Mouse (Mus musculus): ENCODE results near the gene Ssh2.
"Not testable (repeated sequence)": the region's sequence is repeated elsewhere in the genome, so short reads cannot be mapped to it uniquely, and the experiment has no call there.

Ssh2 gene

DNA sequence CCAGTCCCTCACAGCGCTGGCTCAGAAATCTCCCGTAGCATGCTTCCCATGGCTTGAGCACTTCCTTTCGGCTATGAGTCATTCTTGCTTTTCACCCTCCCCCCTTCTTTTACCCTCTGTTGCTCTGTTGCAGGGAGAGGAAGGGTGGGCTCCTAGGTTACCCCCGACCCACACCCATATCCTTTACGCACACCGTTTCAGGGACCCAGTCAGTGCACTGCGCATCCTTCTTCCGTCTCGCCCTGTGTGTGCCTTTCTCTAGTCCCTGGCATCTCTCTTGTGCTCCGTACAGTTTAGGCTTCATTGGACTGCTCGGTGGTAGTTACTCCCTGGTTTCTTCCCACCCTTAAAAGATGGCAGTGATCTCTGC lies 659 bp downstream of the Ssh2 start:
- DNase-seq (ENCODE audit: extremely low read depth, insufficient read length, low spot score), result no peak

GRCm38 (mm10) chr11:77230765-77231164 lies 14.7 kb downstream of the Ssh2 start:
- DNase-seq (ENCODE audit: extremely low read depth, insufficient read length, low spot score), result no peak

DNA sequence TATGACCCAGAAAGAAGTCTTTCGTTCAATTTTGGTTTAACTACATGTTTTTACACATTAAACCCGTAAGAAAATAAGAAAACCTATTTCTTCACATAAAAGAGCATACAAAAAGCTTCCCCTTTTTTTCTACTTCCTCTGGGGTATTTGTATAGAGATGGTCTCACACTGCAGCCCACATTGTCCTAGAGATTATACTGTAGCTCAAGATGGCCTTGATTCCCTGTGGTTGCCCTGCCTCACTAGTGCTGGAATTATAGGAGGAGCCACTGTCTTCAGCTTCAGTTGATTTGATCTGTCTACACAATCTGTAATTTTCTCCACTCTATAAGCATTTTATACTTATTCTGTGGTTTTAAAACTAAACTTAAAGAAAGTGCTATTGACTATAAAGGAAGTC lies 15.4 kb downstream of the Ssh2 start:
- no peak for DNase-seq (ENCODE audit: extremely low read depth, insufficient read length, low spot score)

GRCm38 (mm10) chr11:77235267-77235666 lies 19.2 kb downstream of the Ssh2 start:
- DNase-seq (ENCODE audit: extremely low read depth, insufficient read length, low spot score), result no peak

DNA sequence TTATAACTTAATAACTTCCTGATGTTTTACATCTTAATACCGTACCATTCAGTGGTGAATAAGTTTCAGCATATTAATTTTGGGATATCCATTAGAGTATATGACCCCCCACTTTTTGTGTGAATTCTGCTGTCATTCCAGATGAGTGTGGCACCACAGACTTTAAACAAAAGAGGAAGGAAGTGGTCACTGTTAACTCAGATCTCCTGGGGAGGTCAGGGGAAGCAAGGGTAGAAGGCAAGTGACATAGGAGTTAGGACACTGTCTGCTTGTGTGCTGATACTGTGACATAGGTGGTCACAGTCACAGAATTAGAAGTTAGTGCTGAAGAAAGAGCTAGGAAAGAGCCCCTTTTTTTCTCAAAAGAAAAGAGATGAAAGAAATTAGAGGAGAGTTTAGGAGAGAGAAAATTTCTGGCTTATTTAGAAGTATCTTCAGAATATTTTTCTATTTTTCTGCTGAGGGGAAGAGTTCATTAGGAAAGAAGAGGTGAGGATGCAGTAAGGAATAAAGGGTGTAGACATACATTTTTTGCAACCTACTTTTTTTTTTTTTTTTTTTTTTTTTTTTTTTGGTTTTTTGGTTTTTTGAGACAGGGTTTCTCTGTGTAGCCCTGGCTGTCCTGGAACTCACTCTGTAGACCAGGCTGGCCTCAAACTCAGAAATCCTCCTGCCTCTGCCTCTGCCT lies 23.7 kb downstream of the Ssh2 start:
- DNase-seq (ENCODE audit: extremely low read depth, insufficient read length, low spot score), result no peak

DNA sequence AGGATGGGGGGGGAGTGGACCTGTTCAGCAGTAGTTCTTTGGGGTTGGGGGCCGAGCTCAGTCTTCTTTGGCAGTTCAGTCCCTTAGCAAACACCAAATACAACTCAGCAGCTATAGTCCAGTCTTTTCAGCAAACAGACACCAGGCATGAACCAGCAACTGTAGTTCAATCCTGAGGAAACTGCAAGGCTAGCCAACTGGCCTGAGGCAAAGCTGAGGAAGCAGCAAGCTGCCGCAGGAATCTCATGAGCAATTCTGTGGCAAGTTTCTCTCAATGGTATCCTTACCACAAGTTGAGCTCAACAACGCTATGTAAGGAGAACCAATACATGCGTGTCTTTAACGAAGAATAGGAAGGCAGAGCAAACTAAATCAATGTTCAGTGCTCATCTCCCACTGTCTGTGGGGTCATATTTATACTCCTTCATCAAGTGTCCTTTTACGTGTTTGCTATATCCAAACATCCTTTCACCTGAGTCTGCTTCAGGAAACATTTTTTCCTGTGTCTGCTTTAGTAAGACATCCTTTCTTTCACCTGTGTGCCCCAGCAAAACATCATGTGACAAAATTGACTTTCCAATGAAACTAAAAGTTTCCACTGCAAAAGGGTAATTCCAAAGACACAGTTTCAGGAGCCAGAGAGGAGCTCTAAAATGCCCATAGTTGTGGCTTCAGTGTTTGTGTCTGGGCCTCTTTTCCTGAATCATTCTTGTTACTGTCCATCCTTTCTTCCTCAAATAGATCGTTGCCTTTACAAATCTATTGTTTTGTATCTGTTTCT lies 24.6 kb downstream of the Ssh2 start:
- DNase-seq (ENCODE audit: extremely low read depth, insufficient read length, low spot score), result peak; percentile 75

- DNase-seq (ENCODE audit: extremely low read depth, insufficient read length, low spot score), result peak; percentile 9
Observed at GRCm38 (mm10) chr11:77242912-77243311, 26.8 kb downstream of the Ssh2 start.

DNA sequence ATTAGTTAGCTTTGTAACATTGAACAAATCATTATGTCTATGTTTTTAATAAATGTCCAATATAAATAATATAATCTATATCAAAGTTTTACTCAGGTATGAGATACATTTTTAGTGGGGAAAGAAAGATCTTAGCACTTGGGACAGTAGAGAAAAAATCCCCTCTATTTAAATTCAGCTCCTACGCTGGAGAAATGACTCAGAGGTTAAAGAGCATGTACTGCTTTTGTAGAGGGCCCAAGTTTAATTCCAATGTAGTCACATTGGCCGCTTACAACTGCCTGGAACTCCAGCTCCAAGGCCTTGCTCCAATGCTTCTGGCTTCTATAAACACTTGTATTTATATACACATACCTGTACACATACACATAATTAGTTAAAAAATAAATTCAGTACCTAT lies 36.7 kb downstream of the Ssh2 start:
- no peak for DNase-seq (ENCODE audit: extremely low read depth, insufficient read length, low spot score)

- no peak for DNase-seq (ENCODE audit: extremely low read depth, insufficient read length, low spot score)
Observed at GRCm38 (mm10) chr11:77259441-77259840, 43.4 kb downstream of the Ssh2 start.

DNA sequence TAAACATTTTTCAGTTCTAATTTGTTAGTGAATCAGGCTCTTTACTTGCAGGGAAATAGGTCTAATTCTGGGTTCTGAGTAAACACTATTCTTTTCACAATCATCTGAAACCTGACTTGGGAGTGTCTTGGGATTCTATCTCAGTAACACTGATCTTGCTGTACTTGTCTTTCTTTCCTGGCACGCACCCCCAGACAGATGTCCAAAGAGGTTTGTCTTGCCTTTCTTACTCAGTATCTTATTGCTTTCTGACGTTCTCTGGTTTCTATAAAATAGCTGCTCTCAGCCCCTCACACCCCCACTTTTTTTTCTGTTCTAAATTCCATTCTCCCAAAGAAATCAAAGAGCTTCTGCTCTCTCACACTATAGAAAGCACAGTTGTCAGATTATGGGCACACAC lies 51.3 kb downstream of the Ssh2 start:
- no peak for DNase-seq (ENCODE audit: extremely low read depth, insufficient read length, low spot score)

GRCm38 (mm10) chr11:77276000-77276399 lies 59.9 kb downstream of the Ssh2 start:
- no peak for DNase-seq (ENCODE audit: extremely low read depth, insufficient read length, low spot score)

GRCm38 (mm10) chr11:77278538-77278937 lies 62.5 kb downstream of the Ssh2 start:
- DNase-seq (ENCODE audit: extremely low read depth, insufficient read length, low spot score), result not testable (repeated sequence)

- no peak for DNase-seq (ENCODE audit: extremely low read depth, insufficient read length, low spot score)
Observed at GRCm38 (mm10) chr11:77280219-77280618, 64.1 kb downstream of the Ssh2 start.

- no peak for DNase-seq (ENCODE audit: extremely low read depth, insufficient read length, low spot score)
Observed at GRCm38 (mm10) chr11:77291447-77291846, 75.4 kb downstream of the Ssh2 start.

GRCm38 (mm10) chr11:77293673-77294072 lies 77.6 kb downstream of the Ssh2 start:
- not testable (repeated sequence) for DNase-seq (ENCODE audit: extremely low read depth, insufficient read length, low spot score)

DNA sequence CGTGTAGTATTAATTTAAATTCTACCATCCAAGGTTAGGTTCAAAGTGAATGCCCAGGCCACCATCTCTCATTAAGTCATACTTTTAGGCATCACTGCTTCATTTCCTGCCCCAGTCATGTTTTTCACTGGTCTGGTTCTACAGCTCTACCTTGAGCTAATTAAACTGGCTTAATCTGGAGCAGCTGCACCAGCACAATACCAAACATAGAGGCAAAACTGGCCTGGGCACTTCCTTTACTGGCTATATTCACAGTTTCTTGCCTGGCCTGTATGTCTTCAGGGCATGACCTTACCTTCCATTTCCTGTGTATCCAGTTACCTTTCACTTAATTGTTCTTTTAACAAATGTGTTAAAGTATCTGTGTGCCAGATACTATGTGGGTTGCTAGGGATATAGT lies 81.2 kb downstream of the Ssh2 start:
- no peak for DNase-seq (ENCODE audit: extremely low read depth, insufficient read length, low spot score)

GRCm38 (mm10) chr11:77307205-77307604 lies 91.1 kb downstream of the Ssh2 start:
- no peak for DNase-seq (ENCODE audit: extremely low read depth, insufficient read length, low spot score)

DNA sequence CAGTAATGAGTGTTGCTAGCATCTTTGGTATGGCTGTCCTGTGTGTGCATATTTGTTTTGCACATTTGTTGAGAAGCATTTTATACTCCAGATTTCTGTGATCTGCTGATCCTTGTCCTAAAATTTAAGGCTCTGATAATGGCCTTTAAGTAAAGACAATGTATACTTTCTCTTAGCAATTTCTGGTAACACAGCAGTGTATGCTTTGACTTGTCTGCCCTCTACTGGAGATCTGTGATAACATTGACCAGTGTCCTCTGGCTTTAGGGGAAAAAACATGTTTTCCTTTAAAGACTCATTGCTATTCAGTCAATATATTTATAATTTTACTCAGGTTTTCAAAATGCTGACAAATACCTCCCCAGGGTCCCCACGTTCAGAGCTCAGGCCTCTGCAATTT lies 92.4 kb downstream of the Ssh2 start:
- DNase-seq (ENCODE audit: extremely low read depth, insufficient read length, low spot score), result no peak

DNA sequence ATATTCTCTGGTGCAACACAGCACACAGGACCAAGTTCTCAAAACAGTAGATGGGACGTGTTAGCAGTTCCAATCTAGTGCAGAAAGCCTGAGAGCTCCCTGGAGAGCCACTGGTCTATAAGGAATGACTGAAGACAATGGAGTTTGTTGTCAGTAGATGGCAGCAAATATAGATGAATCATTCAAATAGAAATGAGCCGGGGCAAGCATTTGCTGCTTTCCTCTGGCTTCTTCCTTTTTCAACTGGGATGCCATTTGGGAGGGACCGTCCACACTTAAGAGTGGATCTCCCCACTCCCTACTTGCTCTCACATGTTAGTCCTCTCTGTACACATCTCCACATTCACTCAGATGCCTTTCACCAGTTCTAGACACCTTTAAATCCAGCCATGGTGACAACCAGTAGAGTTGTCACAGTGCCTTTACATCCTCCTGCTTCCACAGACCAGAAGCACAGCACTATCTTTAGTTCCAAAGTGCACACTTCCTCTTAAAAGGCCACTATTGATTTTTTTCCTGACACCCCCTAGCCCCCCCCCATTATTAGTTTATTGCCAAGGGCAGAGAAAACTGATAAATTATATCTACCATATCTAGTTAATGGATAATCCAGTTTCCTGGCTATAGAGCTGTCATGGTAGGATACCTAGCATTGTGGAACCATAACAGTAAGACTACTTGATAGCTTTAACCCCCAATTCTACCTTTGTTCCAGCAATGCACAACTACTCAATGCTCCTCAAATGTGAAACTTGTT lies 101.8 kb downstream of the Ssh2 start:
- DNase-seq (ENCODE audit: extremely low read depth, insufficient read length, low spot score), result no peak

DNA sequence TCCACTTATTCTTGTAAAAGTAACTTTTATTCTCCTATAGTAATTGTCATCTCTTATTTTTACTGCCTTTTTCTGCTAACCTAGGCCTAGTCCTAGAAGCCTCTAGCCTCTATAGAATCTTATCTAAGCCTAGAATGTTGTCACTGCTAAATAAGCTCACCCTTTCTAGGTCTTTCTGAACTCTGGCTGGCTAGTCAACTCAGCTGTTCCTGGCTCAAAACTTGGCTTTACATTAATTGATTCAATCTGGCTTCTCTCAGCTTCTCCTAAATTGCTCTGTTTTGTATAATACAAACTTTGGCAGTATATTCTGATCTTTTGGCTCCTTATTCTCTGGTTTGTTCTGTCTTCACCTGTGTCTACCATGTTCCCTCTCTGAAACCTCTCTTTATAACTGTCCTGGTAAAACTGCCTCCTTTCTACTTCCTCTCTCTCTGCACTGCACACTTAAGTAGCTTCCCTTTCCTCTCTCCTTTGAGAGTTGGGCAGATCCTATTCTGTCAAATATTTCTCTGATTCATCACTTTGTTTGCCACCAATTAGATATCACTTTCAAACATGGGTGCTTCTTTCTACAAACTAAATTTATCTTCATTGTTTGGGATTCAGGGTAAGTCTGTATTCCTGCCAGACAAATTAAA lies 102.5 kb downstream of the Ssh2 start:
- no peak for DNase-seq (ENCODE audit: extremely low read depth, insufficient read length, low spot score)

- DNase-seq (ENCODE audit: extremely low read depth, insufficient read length, low spot score), result no peak
Observed at GRCm38 (mm10) chr11:77321214-77321613, 105.1 kb downstream of the Ssh2 start.
